In genomic region chr3:105450641-105451470, GRCm38 (mm10) we compare ENCODE assay signal across 8 mouse cellular contexts. TPM values are rescaled to one million over a fixed set of nuclear protein-coding genes. Genes with fewer than 3 reads are reported as not detected.
DNase-seq lines count a peak whose midpoint lies in the region; ATAC-seq lines count a peak whose summit lies in the region.

No protein-coding gene starts in this region.

- peak; percentile 87 for DNase-seq in R1 (ENCODE audit: low read depth, low spot score)
- peak; percentile 53 for DNase-seq in cerebellum, adult 11 months
- peak; percentile 65 for DNase-seq in hindbrain, embryonic 14.5 days (ENCODE audit: low spot score)
- DNase-seq in left cerebral cortex, adult 11 months (ENCODE audit: low spot score), result peak; percentile 48
- peak; percentile 94 for DNase-seq in midbrain, embryonic 11.5 days (ENCODE audit: low spot score, missing footprints)
- DNase-seq in telencephalon, adult 2 months (ENCODE audit: low read depth, low spot score), result peak; percentile 52
- no peak for DNase-seq in urinary bladder, postnatal 4 days (ENCODE audit: low spot score in 2 of 2)

- peak overlapping the region; percentile 76 for H3K4me3 ChIP-seq in forebrain, embryonic 15.5 days
- peak overlapping the region; percentile 59 for H3K4me3 ChIP-seq in hindbrain, embryonic 14.5 days (replicated peaks; ENCODE audit: low read length)
- peak overlapping the region; percentile 66 for H3K4me3 ChIP-seq in midbrain, embryonic 11.5 days (ENCODE audit: low read depth, low read length)

- 1% methylated on average over 22 of the region's 22 CpGs for WGBS in forebrain, embryonic 15.5 days
- under 1% methylated on average over 22 of the region's 22 CpGs for WGBS in hindbrain, embryonic 14.5 days
- WGBS in midbrain, embryonic 11.5 days, result 1% methylated on average over 22 of the region's 22 CpGs

- H3K4me1 ChIP-seq in forebrain, embryonic 15.5 days, result peaks cover 40% of the 10 kb centered on the region
- H3K4me1 ChIP-seq in hindbrain, embryonic 14.5 days (replicated peaks; ENCODE audit: control insufficient read depth, insufficient read depth, low read length), result peaks cover 19% of the 10 kb centered on the region
- H3K4me1 ChIP-seq in midbrain, embryonic 11.5 days (ENCODE audit: control insufficient read depth, insufficient read depth, low read length), result peaks cover 22% of the 10 kb centered on the region

- H3K9me3 ChIP-seq in forebrain, embryonic 15.5 days, result no peaks in the 10 kb centered on the region
- H3K9me3 ChIP-seq in hindbrain, embryonic 14.5 days (ENCODE audit: control insufficient read depth, low read length), result no peaks in the 10 kb centered on the region
- no peaks in the 10 kb centered on the region for H3K9me3 ChIP-seq in midbrain, embryonic 11.5 days (ENCODE audit: control insufficient read depth, low read length)

- peak overlapping the region; percentile 84 for H3K4me2 ChIP-seq in forebrain, embryonic 15.5 days (replicated peaks)
- peak overlapping the region; percentile 87 for H3K4me2 ChIP-seq in hindbrain, embryonic 14.5 days (replicated peaks)
- peak overlapping the region; percentile 91 for H3K4me2 ChIP-seq in midbrain, embryonic 11.5 days

- peak; percentile 20 for ATAC-seq in forebrain, embryonic 15.5 days (replicated peaks)
- ATAC-seq in hindbrain, embryonic 14.5 days (ENCODE audit: low FRiP score), result peak; percentile 28; the same call in 1 of the 2 replicates
- ATAC-seq in midbrain, embryonic 11.5 days (ENCODE audit: low FRiP score), result peak; percentile 34

- peak overlapping the region; percentile 88; the same call in 1 of the 2 replicates for H3K9ac ChIP-seq in forebrain, embryonic 15.5 days (replicated peaks)
- H3K9ac ChIP-seq in hindbrain, embryonic 14.5 days, result peak overlapping the region; percentile 83; the same call in 1 of the 2 replicates
- no peak overlapping the region; the same call in 1 of the 2 replicates for H3K9ac ChIP-seq in midbrain, embryonic 11.5 days (ENCODE audit: low read length)

- H3K27me3 ChIP-seq in forebrain, embryonic 15.5 days, result no peaks in the 10 kb centered on the region
- peaks cover 5% of the 10 kb centered on the region; the same call in 1 of the 2 replicates for H3K27me3 ChIP-seq in hindbrain, embryonic 14.5 days (ENCODE audit: control insufficient read depth, insufficient read depth, low read length)
- peaks cover 23% of the 10 kb centered on the region for H3K27me3 ChIP-seq in midbrain, embryonic 11.5 days (ENCODE audit: control insufficient read depth, insufficient read depth, low read length)

- peak overlapping the region; percentile 65 for H3K27ac ChIP-seq in forebrain, embryonic 15.5 days (replicated peaks)
- peak overlapping the region; percentile 11; the same call in 1 of the 2 replicates for H3K27ac ChIP-seq in hindbrain, embryonic 14.5 days
- H3K27ac ChIP-seq in midbrain, embryonic 11.5 days (ENCODE audit: low read depth, low read length), result no peak overlapping the region

- H3K36me3 ChIP-seq in forebrain, embryonic 15.5 days, result no peaks in the 10 kb centered on the region
- H3K36me3 ChIP-seq in hindbrain, embryonic 14.5 days (replicated peaks; ENCODE audit: control insufficient read depth, insufficient read depth), result no peaks in the 10 kb centered on the region
- no peaks in the 10 kb centered on the region for H3K36me3 ChIP-seq in midbrain, embryonic 11.5 days (ENCODE audit: control insufficient read depth, insufficient read depth, low read length)

RNA-seq across cellular contexts. Expression of gene Kcnd3, which starts 1.3 kb away (rescaled TPM):
- polyA plus RNA-seq in forebrain, embryonic 15.5 days (2015; fragmentation: Nextera tagmentation; extraction: Ambion mirVana), result 8.2 and 8.4 TPM in 2 replicates
- polyA plus RNA-seq in hindbrain, embryonic 14.5 days (2014; fragmentation: Nextera tagmentation; extraction: Ambion mirVana), result 11.7 and 12.3 TPM in 2 replicates
- 2.4 TPM in 2 replicates for polyA plus RNA-seq in midbrain, embryonic 11.5 days (2014; fragmentation: Nextera tagmentation; extraction: Ambion mirVana)

Comparison
In these comparisons a context has a peak if more than half of its experiments do, and no peak if none do; other contexts are left out.
1. DNase-seq: peak in R1 (single experiment), cerebellum, adult 11 months (single experiment), hindbrain, embryonic 14.5 days (single experiment), left cerebral cortex, adult 11 months (single experiment), midbrain, embryonic 11.5 days (single experiment) and telencephalon, adult 2 months (single experiment); none in urinary bladder, postnatal 4 days (0 of 2).
2. Peak in every context shown above with its lines, with median percentiles within 50 percentile points of each other: ATAC-seq, H3K4me2 ChIP-seq and H3K4me3 ChIP-seq.